ENCODE assay signal across 24 mouse cellular contexts in genomic region chr5:124717969-124718368, GRCm38 (mm10). TPM values are rescaled to one million over a fixed set of nuclear protein-coding genes. Genes with fewer than 3 reads are reported as not detected.
"Had no signal": no experiment of that assay in that cellular context is flagged by ENCODE, and none has a peak within 500 bp of the region (broad histone marks: within the 10 kb centered on the region; RNA-seq: fewer than 3 reads in every experiment).

No protein-coding gene starts in this region.

- H3K27ac ChIP-seq: heart, adult 2 months; heart, embryonic 10.5 days; hindbrain, embryonic 10.5 days; hindbrain, embryonic 14.5 days; intestine, embryonic 15.5 days; layer of hippocampus, adult 2 months; limb, embryonic 13.5 days; limb, embryonic 15.5 days; liver, embryonic 12.5 days; liver, embryonic 14.5 days had no signal

- H3K4me3 ChIP-seq: heart, adult 2 months; heart, embryonic 10.5 days; heart, embryonic 12.5 days; hindbrain, embryonic 10.5 days; intestine, embryonic 15.5 days; layer of hippocampus, adult 2 months; limb, embryonic 13.5 days; limb, embryonic 15.5 days; liver, embryonic 12.5 days had no signal

- H3K27me3 ChIP-seq: heart, embryonic 12.5 days; intestine, embryonic 15.5 days; limb, embryonic 13.5 days; limb, embryonic 15.5 days; liver, embryonic 12.5 days had no signal

- H3K4me1 ChIP-seq: heart, embryonic 10.5 days; heart, embryonic 12.5 days; hindbrain, embryonic 10.5 days; intestine, embryonic 15.5 days; limb, embryonic 13.5 days; limb, embryonic 15.5 days; liver, embryonic 12.5 days had no signal

- ATAC-seq: forebrain, postnatal 0 days; hindbrain, embryonic 16.5 days; inflammation-experienced regulatory T-cells, adult 6 months; intestine, embryonic 15.5 days; liver, embryonic 12.5 days had no signal

- DNase-seq: forebrain, postnatal 0 days; gastrocnemius, postnatal 25 days; heart, adult 2 months; heart, postnatal 10 days; heart, postnatal 4 days; kidney, postnatal 10 days; layer of hippocampus, adult 9-11 months; layer of hippocampus, postnatal 36 days; left cerebral cortex, postnatal 4 days had no signal

- H3K9ac ChIP-seq: forebrain, postnatal 0 days; heart, embryonic 12.5 days; hindbrain, embryonic 14.5 days; intestine, embryonic 15.5 days; limb, embryonic 13.5 days; limb, embryonic 15.5 days; liver, embryonic 12.5 days; liver, embryonic 14.5 days had no signal

- H3K9me3 ChIP-seq: heart, embryonic 10.5 days; heart, embryonic 12.5 days; hindbrain, embryonic 10.5 days; intestine, embryonic 15.5 days; limb, embryonic 13.5 days; limb, embryonic 15.5 days; liver, embryonic 12.5 days had no signal

- H3K4me2 ChIP-seq: heart, embryonic 12.5 days; hindbrain, embryonic 14.5 days; intestine, embryonic 15.5 days; limb, embryonic 13.5 days; limb, embryonic 15.5 days; liver, embryonic 12.5 days had no signal

RNA-seq across cellular contexts. Expression of gene Dnah10, which starts 6.9 kb away (rescaled TPM):
- total RNA-seq: granulocyte monocyte progenitor cell, adult 5-6 weeks; liver, adult 2 months had no signal
- polyA plus RNA-seq: limb, embryonic 11.5 days; liver, adult 2 months had no signal
